Mouse (Mus musculus): ENCODE measurements around the gene Dyrk1a.

GRCm38 (mm10) chr16:94736462-94737358 is 166.9 kb downstream of the Dyrk1a start:
- TF ChIP-seq CTCF (IDR thresholded peaks at IDR 0.05; ENCODE audit: borderline replicate concordance, insufficient read depth, low read depth, low read length) (no peak), POLR2A (IDR thresholded peaks at IDR 0.05; ENCODE audit: borderline replicate concordance, insufficient read depth, low read length) (no peak)

All from cerebellum, adult 2 months (tissue).